Mouse (Mus musculus): ENCODE results near the gene Unc13a.

DNA sequence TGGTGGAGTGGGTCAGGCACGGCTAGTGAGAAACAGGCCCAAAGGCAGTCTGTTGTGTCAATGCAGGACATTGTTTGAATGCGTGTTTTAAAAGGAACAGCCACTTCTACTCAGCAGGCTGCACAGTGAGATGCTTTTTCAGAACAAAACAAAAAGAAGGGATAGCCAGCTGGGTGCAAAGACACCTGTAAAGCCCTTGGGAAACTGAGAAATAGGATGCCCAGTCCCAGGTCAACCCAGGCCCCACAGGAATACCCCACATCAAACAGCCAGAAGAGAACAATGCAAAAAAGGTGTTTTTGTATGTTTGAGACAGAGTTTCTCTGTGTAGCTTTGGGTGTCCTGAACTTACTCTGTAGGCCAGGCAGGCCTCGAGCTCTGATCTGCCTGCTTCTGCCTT lies 82.8 kb downstream of the Unc13a start:
- TF ChIP-seq CTCF (IDR thresholded peaks at IDR 0.05; ENCODE audit: low read depth, low read length) (no peak), POLR2AphosphoS5 (IDR thresholded peaks at IDR 0.05; ENCODE audit: insufficient replicate concordance, low read depth, low read length) (no peak), GATA1 (IDR thresholded peaks at IDR 0.05; ENCODE audit: borderline replicate concordance, low read length) (no peak), TAL1 (conservative IDR thresholded peaks at IDR 0.05; ENCODE audit: low read depth, low read length) (no peak)
